Mouse (Mus musculus) cortical plate, adult 2 months (tissue): ENCODE results near the gene Mgmt.

ENCODE experiments used
- CTCF ChIP-seq: fragments of 200-500 bp; IDR thresholded peaks from 2 replicates; pipeline ENCODE4 v1.5.1; 2011; ENCODE audit warnings: mild to moderate bottlenecking, control low read depth, low read length; ENCODE audit not compliant: insufficient read depth; ENCODE audit errors: extremely low read depth
- POLR2A ChIP-seq: fragments of 200-500 bp; IDR thresholded peaks from 2 replicates; pipeline ENCODE4 v1.6.1; 2011; ENCODE audit warnings: mild to moderate bottlenecking, low read length, control low read depth; ENCODE audit not compliant: insufficient read depth; ENCODE audit errors: extremely low read depth

DNA sequence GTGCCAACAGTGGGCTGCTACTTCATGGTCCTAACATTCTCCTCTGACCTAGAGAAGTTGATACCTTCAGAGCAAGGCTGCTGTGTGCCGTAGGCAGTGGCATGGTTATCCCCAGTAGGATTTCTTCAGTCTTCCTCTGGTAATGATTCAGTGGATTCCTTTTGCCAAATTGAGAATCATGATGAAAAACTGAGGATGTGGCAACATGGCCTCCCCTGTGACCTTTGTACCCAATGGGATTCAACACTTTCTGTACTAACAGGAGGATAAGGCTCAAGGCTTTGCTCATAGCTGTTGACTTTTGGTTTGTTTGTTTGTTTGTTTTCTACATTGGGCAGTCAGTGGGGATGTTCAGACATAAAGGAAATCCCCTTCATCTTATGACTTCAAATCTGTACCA is 180.9 kb downstream of the Mgmt start:
- no peak for TF ChIP-seq CTCF
- no peak for TF ChIP-seq POLR2A
